Mouse (Mus musculus): ENCODE measurements around the gene Setd4. TPM values are rescaled to one million over a fixed set of nuclear protein-coding genes. Genes with fewer than 3 reads are reported as not detected.

The Setd4 gene
- polyA plus RNA-seq, 1 experiment from 2014 or later, result 18.5 TPM

- ChIA-PET CTCF (no interaction called here), POLR2A (no interaction called here)
- H3K27me3 ChIP-seq, result no peaks in the 10 kb centered on the region
- in situ Hi-C loops (cut with MboI; ENCODE audit: low pct_unique_long_range_greater_than_20kb), result no loop called here
- DNase-seq (ENCODE audit: low read depth, low spot score) (no peak), ATAC-seq (no peak)
- no peak for TF ChIP-seq CTCF (IDR thresholded peaks at IDR 0.05)
These were observed 4.9 kb upstream of the Setd4 start for GRCm38 (mm10) chr16:93608731-93609130.

- DNase-seq (ENCODE audit: low read depth, low spot score) (peak; percentile 48), ATAC-seq (no peak)
- H3K27me3 ChIP-seq, result no peaks in the 10 kb centered on the region
- no peak for TF ChIP-seq CTCF (IDR thresholded peaks at IDR 0.05)
- CTCF ChIA-PET, result no interaction called here
- POLR2A ChIA-PET, result interaction anchor here (0.7 to 1.0 kb wide), 2 partner anchors 8 to 12 kb away, joined by 3 read pairs; no protein-coding TSS in a partner anchor
- in situ Hi-C loops (cut with MboI; ENCODE audit: low pct_unique_long_range_greater_than_20kb), result no loop called here
These were observed 3.8 kb upstream of the Setd4 start for GRCm38 (mm10) chr16:93607669-93608101.

- POLR2A ChIA-PET, result no interaction called here
- TF ChIP-seq CTCF (IDR thresholded peaks at IDR 0.05), result no peak
- in situ Hi-C loops (cut with MboI; ENCODE audit: low pct_unique_long_range_greater_than_20kb), result no loop called here
- no peak for ATAC-seq
- DNase-seq (ENCODE audit: low read depth, low spot score), result no peak
- no peaks in the 10 kb centered on the region for H3K27me3 ChIP-seq
- CTCF ChIA-PET, result no interaction called here
These were observed 2.3 kb upstream of the Setd4 start for GRCm38 (mm10) chr16:93606146-93606545.

- no peak for DNase-seq (ENCODE audit: low read depth, low spot score)
- no peak for TF ChIP-seq CTCF (IDR thresholded peaks at IDR 0.05)
- in situ Hi-C loops (cut with MboI; ENCODE audit: low pct_unique_long_range_greater_than_20kb), result no loop called here
- H3K27me3 ChIP-seq, result no peaks in the 10 kb centered on the region
- CTCF ChIA-PET, result no interaction called here
- ATAC-seq, result no peak
- POLR2A ChIA-PET, result no interaction called here
These were observed 1.7 kb upstream of the Setd4 start, which contains the start of gene Cbr1 for GRCm38 (mm10) chr16:93605553-93605952. TSS of gene Cbr1 (plus strand) at chr16:93605853.

- no peak for TF ChIP-seq CTCF (IDR thresholded peaks at IDR 0.05)
- ATAC-seq, result no peak
- DNase-seq (ENCODE audit: low read depth, low spot score), result no peak
- ChIA-PET POLR2A (no interaction called here), CTCF (interaction anchor here (1.0 kb wide), 1 partner anchor 12 kb away, joined by 3 read pairs; no protein-coding TSS in a partner anchor)
- in situ Hi-C loops (cut with MboI; ENCODE audit: low pct_unique_long_range_greater_than_20kb), result no loop called here
- H3K27me3 ChIP-seq, result no peaks in the 10 kb centered on the region
These were observed 662 bp upstream of the Setd4 start for GRCm38 (mm10) chr16:93604481-93604969.

- ATAC-seq, result no peak
- in situ Hi-C loops (cut with MboI; ENCODE audit: low pct_unique_long_range_greater_than_20kb), result no loop called here
- POLR2A ChIA-PET, result interaction anchor here (0.6 to 1.0 kb wide), 2 partner anchors 8 to 84 kb away, joined by 3 read pairs; no protein-coding TSS in a partner anchor
- DNase-seq (ENCODE audit: low read depth, low spot score), result no peak
- CTCF ChIA-PET, result no interaction called here
- TF ChIP-seq CTCF (IDR thresholded peaks at IDR 0.05), result no peak
- H3K27me3 ChIP-seq, result no peaks in the 10 kb centered on the region
These were observed 4.4 kb downstream of the Setd4 start for GRCm38 (mm10) chr16:93599461-93599860.

GRCm38 (mm10) chr16:93597551-93597950 lies 6.3 kb downstream of the Setd4 start:
- ChIA-PET POLR2A (no interaction called here), CTCF (interaction anchor here (1.2 kb wide), 1 partner anchor 29 kb away, joined by 3 read pairs; no protein-coding TSS in a partner anchor)
- no peak for TF ChIP-seq CTCF (IDR thresholded peaks at IDR 0.05)
- no peaks in the 10 kb centered on the region for H3K27me3 ChIP-seq
- ATAC-seq (no peak), DNase-seq (ENCODE audit: low read depth, low spot score) (no peak)
- in situ Hi-C loops (cut with MboI; ENCODE audit: low pct_unique_long_range_greater_than_20kb), result no loop called here

GRCm38 (mm10) chr16:93596807-93597206 lies 7.1 kb downstream of the Setd4 start:
- TF ChIP-seq CTCF (IDR thresholded peaks at IDR 0.05), result no peak
- DNase-seq (ENCODE audit: low read depth, low spot score) (peak; percentile 89), ATAC-seq (peak; percentile 91)
- POLR2A ChIA-PET, result interaction anchor here (0.6 kb wide), 1 partner anchor 231 kb away, joined by 4 read pairs; no protein-coding TSS in a partner anchor
- CTCF ChIA-PET, result interaction anchor here (1.2 kb wide), 1 partner anchor 30 kb away, joined by 3 read pairs; no protein-coding TSS in a partner anchor
- no peaks in the 10 kb centered on the region for H3K27me3 ChIP-seq
- in situ Hi-C loops (cut with MboI; ENCODE audit: low pct_unique_long_range_greater_than_20kb), result no loop called here

GRCm38 (mm10) chr16:93595766-93596165 lies 8.1 kb downstream of the Setd4 start:
- no peaks in the 10 kb centered on the region for H3K27me3 ChIP-seq
- in situ Hi-C loops (cut with MboI; ENCODE audit: low pct_unique_long_range_greater_than_20kb), result no loop called here
- TF ChIP-seq CTCF (IDR thresholded peaks at IDR 0.05), result no peak
- ATAC-seq (no peak), DNase-seq (ENCODE audit: low read depth, low spot score) (no peak)
- POLR2A ChIA-PET, result interaction anchor here (0.5 kb wide), 1 partner anchor 12 kb away, joined by 3 read pairs; no protein-coding TSS in a partner anchor
- CTCF ChIA-PET, result no interaction called here

GRCm38 (mm10) chr16:93594448-93594847 lies 9.4 kb downstream of the Setd4 start:
- DNase-seq (ENCODE audit: low read depth, low spot score) (no peak), ATAC-seq (no peak)
- no peaks in the 10 kb centered on the region for H3K27me3 ChIP-seq
- ChIA-PET CTCF (no interaction called here), POLR2A (no interaction called here)
- no peak for TF ChIP-seq CTCF (IDR thresholded peaks at IDR 0.05)
- in situ Hi-C loops (cut with MboI; ENCODE audit: low pct_unique_long_range_greater_than_20kb), result no loop called here

GRCm38 (mm10) chr16:93593406-93593805 lies 10.5 kb downstream of the Setd4 start:
- ATAC-seq (no peak), DNase-seq (ENCODE audit: low read depth, low spot score) (no peak)
- POLR2A ChIA-PET, result no interaction called here
- no peak for TF ChIP-seq CTCF (IDR thresholded peaks at IDR 0.05)
- no peaks in the 10 kb centered on the region for H3K27me3 ChIP-seq
- in situ Hi-C loops (cut with MboI; ENCODE audit: low pct_unique_long_range_greater_than_20kb), result no loop called here
- CTCF ChIA-PET, result no interaction called here

- ATAC-seq (no peak), DNase-seq (ENCODE audit: low read depth, low spot score) (no peak)
- in situ Hi-C loops (cut with MboI; ENCODE audit: low pct_unique_long_range_greater_than_20kb), result no loop called here
- no peaks in the 10 kb centered on the region for H3K27me3 ChIP-seq
- ChIA-PET CTCF (no interaction called here), POLR2A (no interaction called here)
- TF ChIP-seq CTCF (IDR thresholded peaks at IDR 0.05), result no peak
These were observed 11.2 kb downstream of the Setd4 start for GRCm38 (mm10) chr16:93592711-93593110.
